ENCODE assay signal across 8 mouse cellular contexts in the genomic region with DNA sequence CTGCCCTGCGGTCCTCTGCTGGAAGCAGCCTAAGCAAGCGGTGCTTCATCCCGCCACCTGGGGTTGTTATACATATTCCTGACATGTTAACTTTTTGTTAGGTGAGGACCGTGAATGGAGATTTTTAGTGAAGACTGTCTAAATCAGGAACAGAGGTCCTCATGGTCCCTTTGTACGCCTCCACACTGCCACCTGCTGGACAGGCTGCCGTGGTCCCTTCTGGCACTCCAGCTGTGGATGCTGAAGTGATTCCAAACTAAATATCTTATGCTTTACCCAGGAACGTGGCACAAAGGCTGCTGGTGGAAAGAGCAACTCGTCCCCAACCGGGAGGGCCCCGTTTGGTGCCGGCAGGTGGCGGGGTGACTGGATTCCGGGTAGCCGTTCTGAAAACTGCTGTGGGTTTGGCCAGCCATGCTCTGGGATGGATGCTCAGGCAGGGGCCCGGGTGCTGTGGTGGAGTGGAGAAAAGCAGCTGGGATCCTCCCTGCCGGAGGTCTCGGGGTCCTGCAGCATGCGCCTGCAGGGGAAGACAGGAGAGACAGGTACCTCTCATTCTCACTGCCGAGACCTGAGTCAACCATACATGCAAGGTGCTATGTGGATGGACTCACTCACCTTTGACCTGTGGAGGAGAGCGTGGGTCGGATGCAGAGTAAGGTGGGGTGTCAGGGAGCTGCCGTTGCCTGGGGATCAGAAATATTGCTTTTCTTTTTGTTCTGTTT. TPM values are rescaled to one million over a fixed set of nuclear protein-coding genes. Genes with fewer than 3 reads are reported as not detected.
A peak's percentile ranks its signal among the peaks of the same experiment; 100 is the strongest.
DNase-seq lines count a peak whose midpoint lies in the region; ATAC-seq and TF ChIP-seq lines count a peak whose summit lies in the region.

No protein-coding gene starts in this region.

- ATAC-seq in liver, embryonic 12.5 days, result no peak
- ATAC-seq in limb, embryonic 11.5 days (ENCODE audit: insufficient number of reproducible peaks, low FRiP score, low TSS enrichment, low read depth), result peak; percentile 57; the same call in 1 of the 2 replicates
- ATAC-seq in monocyte, adult 5-6 weeks (replicated peaks; ENCODE audit: insufficient number of reproducible peaks, low FRiP score, low TSS enrichment, poor library complexity, severe bottlenecking), result peak; percentile 59

- TF ChIP-seq POLR2A in heart, adult 2 months (IDR thresholded peaks at IDR 0.05; ENCODE audit: insufficient read depth, low read depth, low read length), result no peak
- no peak for TF ChIP-seq POLR2A in kidney, adult 2 months (IDR thresholded peaks at IDR 0.05; ENCODE audit: low read depth, low read length)

- peak; percentile 75 for DNase-seq in liver
- peak; percentile 87 for DNase-seq in embryonic facial prominence, embryonic 10.5 days (ENCODE audit: low spot score)
- DNase-seq in heart, adult 2 months, result peak; percentile 70 to 89
- peak; percentile 70 for DNase-seq in kidney, adult 2 months
- peak; percentile 96 for DNase-seq in limb, embryonic 11.5 days (ENCODE audit: low spot score)
- DNase-seq in spleen, postnatal 36 days (ENCODE audit: low spot score in 2 of 2), result peak; percentile 46 to 48

- H3K4me2 ChIP-seq in liver, embryonic 12.5 days, result no peak overlapping the region
- H3K4me2 ChIP-seq in limb, embryonic 11.5 days (ENCODE audit: low read depth, severe bottlenecking), result peak overlapping the region; percentile 24; the same call in 1 of the 2 replicates

- H3K79me2 ChIP-seq in heart, adult 2 months (replicated peaks; ENCODE audit: control insufficient read depth, insufficient read depth, low read length), result no peaks in the 10 kb centered on the region

- TF ChIP-seq CTCF in heart, adult 2 months (IDR thresholded peaks at IDR 0.05), result no peak; the same call in none of the 2 replicates
- peak; percentile 93 for TF ChIP-seq CTCF in kidney, adult 2 months (conservative IDR thresholded peaks at IDR 0.05; ENCODE audit: insufficient read depth, insufficient read length, low read depth, low read length)

- intact Hi-C loops in heart, adult 2 months (cut with DNase I), result loop anchor here (1.0 to 10.0 kb wide), 3 partner anchors 387 to 644 kb away; no protein-coding TSS in a partner anchor

- WGBS in liver, embryonic 12.5 days (ENCODE audit: insufficient replicate concordance), result 23% methylated on average over 22 of the region's 22 CpGs
- 24% methylated on average over 22 of the region's 22 CpGs for WGBS in embryonic facial prominence, embryonic 10.5 days
- WGBS in heart, adult 2 months, result 21% methylated on average over 22 of the region's 22 CpGs
- 18% methylated on average over 22 of the region's 22 CpGs for WGBS in kidney, adult 2 months
- 23% methylated on average over 22 of the region's 22 CpGs for WGBS in limb, embryonic 11.5 days

- H3K27me3 ChIP-seq in liver, embryonic 12.5 days (replicated peaks), result no peaks in the 10 kb centered on the region; the same call in none of the 2 replicates
- H3K27me3 ChIP-seq in embryonic facial prominence, embryonic 10.5 days (replicated peaks; ENCODE audit: low read depth, poor library complexity, severe bottlenecking), result no peaks in the 10 kb centered on the region; the same call in 1 of the 2 replicates
- H3K27me3 ChIP-seq in heart, adult 2 months (ENCODE audit: control insufficient read depth, insufficient read depth, low read length), result no peaks in the 10 kb centered on the region
- H3K27me3 ChIP-seq in kidney, adult 2 months (replicated peaks; ENCODE audit: control insufficient read depth, insufficient read depth, low read length), result no peaks in the 10 kb centered on the region
- no peaks in the 10 kb centered on the region for H3K27me3 ChIP-seq in limb, embryonic 11.5 days (ENCODE audit: control insufficient read depth, insufficient read depth, low read length)

- no peaks in the 10 kb centered on the region for H3K36me3 ChIP-seq in liver, embryonic 12.5 days
- H3K36me3 ChIP-seq in embryonic facial prominence, embryonic 10.5 days (replicated peaks), result no peaks in the 10 kb centered on the region
- H3K36me3 ChIP-seq in heart, adult 2 months (ENCODE audit: control insufficient read depth, insufficient read depth, low read length), result no peaks in the 10 kb centered on the region
- no peaks in the 10 kb centered on the region for H3K36me3 ChIP-seq in kidney, adult 2 months (ENCODE audit: control insufficient read depth, insufficient read depth, low read length)
- no peaks in the 10 kb centered on the region for H3K36me3 ChIP-seq in limb, embryonic 11.5 days (ENCODE audit: control insufficient read depth, insufficient read depth, low read length)

- no peaks in the 10 kb centered on the region for H3K9me3 ChIP-seq in liver, embryonic 12.5 days (replicated peaks)
- H3K9me3 ChIP-seq in embryonic facial prominence, embryonic 10.5 days, result no peaks in the 10 kb centered on the region
- H3K9me3 ChIP-seq in limb, embryonic 11.5 days (ENCODE audit: control insufficient read depth, low read length), result no peaks in the 10 kb centered on the region

- H3K9ac ChIP-seq in liver, embryonic 12.5 days, result no peak overlapping the region
- H3K9ac ChIP-seq in heart, adult 2 months (ENCODE audit: low read depth, low read length), result no peak overlapping the region
- no peak overlapping the region for H3K9ac ChIP-seq in limb, embryonic 11.5 days (ENCODE audit: low read length)

- no peak for TF ChIP-seq EP300 in heart, adult 2 months (IDR thresholded peaks at IDR 0.05; ENCODE audit: insufficient read depth, low read depth, low read length)

- H3K4me3 ChIP-seq in liver, embryonic 12.5 days, result no peak overlapping the region
- H3K4me3 ChIP-seq in embryonic facial prominence, embryonic 10.5 days, result peak overlapping the region; percentile 36; the same call in 1 of the 2 replicates
- no peak overlapping the region for H3K4me3 ChIP-seq in heart, adult 2 months
- no peak overlapping the region for H3K4me3 ChIP-seq in kidney, adult 2 months (ENCODE audit: insufficient read depth, low read depth, low read length)
- H3K4me3 ChIP-seq in limb, embryonic 11.5 days (ENCODE audit: low read depth, low read length), result no peak overlapping the region

- no peaks in the 10 kb centered on the region for H3K4me1 ChIP-seq in liver, embryonic 12.5 days
- peaks cover 6% of the 10 kb centered on the region for H3K4me1 ChIP-seq in embryonic facial prominence, embryonic 10.5 days
- no peaks in the 10 kb centered on the region for H3K4me1 ChIP-seq in heart, adult 2 months (ENCODE audit: control insufficient read depth, insufficient read depth, low read length)
- H3K4me1 ChIP-seq in kidney, adult 2 months (ENCODE audit: control insufficient read depth, insufficient read depth, low read length), result no peaks in the 10 kb centered on the region
- 0 out of 2 replicates have a peak, but pooled peaks cover 4% of the 10 kb centered on the region for H3K4me1 ChIP-seq in limb, embryonic 11.5 days (ENCODE audit: control insufficient read depth, insufficient read depth, low read length)

- H3K27ac ChIP-seq in liver, embryonic 12.5 days, result no peak overlapping the region
- H3K27ac ChIP-seq in embryonic facial prominence, embryonic 10.5 days (replicated peaks), result peak overlapping the region; percentile 48
- no peak overlapping the region for H3K27ac ChIP-seq in heart, adult 2 months
- H3K27ac ChIP-seq in kidney, adult 2 months (ENCODE audit: insufficient read depth, low read depth, low read length), result no peak overlapping the region
- no peak overlapping the region for H3K27ac ChIP-seq in limb, embryonic 11.5 days (replicated peaks; ENCODE audit: low read depth, low read length)

RNA-seq across cellular contexts. Expression of a gene that starts 47.8 kb away (rescaled TPM):
- polyA plus RNA-seq in liver, embryonic 12.5 days (2016; fragmentation: Nextera tagmentation; extraction: Ambion mirVana), result 0.05 TPM in 1 of 2 replicates, not detected in the other
- polyA plus RNA-seq in embryonic facial prominence, embryonic 10.5 days (2016; fragmentation: Nextera tagmentation; extraction: Ambion mirVana), result 0.05 and 0.16 TPM in 2 replicates
- 1 to 10 TPM; 1.4 to 1.6 TPM for total RNA-seq in heart, adult 2 months (2021)
- 0.31 and 0.76 TPM in 2 replicates for polyA plus RNA-seq in heart, adult 2 months (2012; rRNA removed)
- 0.02 and 0.04 TPM in 2 replicates for polyA plus RNA-seq in kidney, adult 2 months (2012; rRNA removed)
- 0.07 and 0.16 TPM in 2 replicates for polyA plus RNA-seq in limb, embryonic 11.5 days (2014; fragmentation: Nextera tagmentation; extraction: Ambion mirVana)
- total RNA-seq in monocyte, adult 5-6 weeks (2017), result not detected in 3 replicates
